Mouse (Mus musculus): Measurements from ENCODE around the gene Adgra3. TPM values are rescaled to one million over a fixed set of nuclear protein-coding genes. Genes with fewer than 3 reads are reported as not detected.

Adgra3 gene
- 10 to 100 TPM; 22.1 to 22.5 TPM for total RNA-seq (2021)

DNA sequence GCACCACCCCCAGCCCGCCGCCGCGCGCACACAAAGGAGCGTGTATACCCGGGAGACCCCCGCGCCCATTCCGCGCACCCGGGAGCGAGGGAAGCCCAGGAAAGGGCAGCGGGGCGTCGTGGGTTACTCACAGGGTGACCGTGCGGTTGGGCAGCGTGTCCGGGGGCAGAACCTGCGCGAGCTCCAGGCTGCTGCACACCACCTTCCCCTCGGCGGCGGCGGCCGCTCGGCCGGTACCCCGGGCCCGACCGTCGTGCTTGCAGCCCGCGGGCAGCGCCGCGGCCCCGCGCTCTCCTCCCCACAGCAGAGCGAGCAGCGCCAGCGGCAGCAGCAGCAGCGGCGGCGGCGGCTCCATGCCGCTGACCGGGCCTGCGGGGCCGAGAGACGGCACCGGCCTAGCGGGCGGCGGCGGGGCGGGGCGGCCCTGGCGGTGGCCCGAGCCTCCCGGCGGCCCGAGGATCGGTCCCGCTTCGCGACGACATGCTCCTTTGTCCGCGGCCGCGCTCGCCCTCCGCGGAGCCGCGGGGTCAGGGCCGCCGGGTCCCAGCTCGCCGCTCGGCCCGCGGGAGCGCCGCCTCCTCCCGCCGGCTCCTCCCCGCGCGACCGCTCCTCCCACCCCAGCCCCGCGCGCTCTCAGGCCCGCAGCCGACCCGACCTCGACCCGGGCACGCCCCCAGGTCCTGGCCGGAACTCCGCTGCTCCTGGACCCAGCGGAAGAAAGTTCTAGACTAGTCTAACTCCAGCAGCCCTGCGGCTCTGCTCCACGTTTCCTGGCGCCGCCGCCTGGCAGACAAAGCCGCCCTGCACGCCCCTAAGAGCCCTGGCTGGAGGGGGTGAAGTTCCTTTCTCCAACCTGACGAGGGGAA is at the start of gene Adgra3:
TSS of gene Adgra3 (minus strand) at position 586 of the 866 bp plus-strand sequence.
- DNase-seq: peak; percentile 83 to 87
- intact Hi-C loops (cut with DNase I): loop anchor here (2.0 to 5.0 kb wide), 3 partner anchors 26 to 159 kb away; no protein-coding TSS in a partner anchor

DNA sequence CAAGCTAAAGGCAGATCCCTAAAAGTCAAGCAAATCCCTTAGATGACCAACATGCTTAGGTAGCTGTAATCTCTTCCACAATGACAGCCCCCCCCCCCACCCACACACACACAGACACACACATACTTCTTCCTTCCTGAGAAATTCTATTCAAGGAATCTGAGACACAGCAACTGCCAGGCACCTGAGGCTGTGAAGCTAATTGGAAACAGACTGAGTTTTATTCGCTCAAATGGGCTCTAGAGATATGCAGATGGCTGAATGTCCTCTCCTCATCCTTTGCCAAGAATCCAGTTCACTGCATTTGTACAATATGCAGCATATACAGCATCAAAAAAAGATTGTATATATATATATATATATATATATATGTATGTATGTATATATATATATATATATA is 24.6 kb upstream of the Adgra3 start:
- DNase-seq: no peak
- intact Hi-C loops (cut with DNase I): no loop called here

DNA sequence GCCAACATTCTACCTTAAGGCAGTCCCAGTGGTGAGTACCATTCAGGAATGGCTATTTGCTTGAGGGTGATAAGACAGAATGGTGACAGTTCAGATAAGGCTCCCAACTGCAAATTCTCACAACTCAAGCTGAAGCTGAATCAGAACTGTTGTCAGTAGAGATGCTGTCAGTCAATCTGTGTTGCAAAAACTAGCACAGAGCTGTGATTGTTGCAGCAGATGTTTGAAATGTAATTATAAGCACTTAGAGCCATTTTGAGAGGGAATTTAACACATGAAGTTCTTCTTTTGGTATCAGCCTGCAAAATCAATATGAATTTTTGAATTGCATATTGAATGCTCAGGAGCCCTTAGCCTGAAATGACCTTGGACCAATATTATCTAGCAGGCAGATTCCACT is 15.4 kb upstream of the Adgra3 start:
- intact Hi-C loops (cut with DNase I): loop anchor here (5.0 kb wide), 1 partner anchor 143 kb away; no protein-coding TSS in a partner anchor
- DNase-seq: no peak

DNA sequence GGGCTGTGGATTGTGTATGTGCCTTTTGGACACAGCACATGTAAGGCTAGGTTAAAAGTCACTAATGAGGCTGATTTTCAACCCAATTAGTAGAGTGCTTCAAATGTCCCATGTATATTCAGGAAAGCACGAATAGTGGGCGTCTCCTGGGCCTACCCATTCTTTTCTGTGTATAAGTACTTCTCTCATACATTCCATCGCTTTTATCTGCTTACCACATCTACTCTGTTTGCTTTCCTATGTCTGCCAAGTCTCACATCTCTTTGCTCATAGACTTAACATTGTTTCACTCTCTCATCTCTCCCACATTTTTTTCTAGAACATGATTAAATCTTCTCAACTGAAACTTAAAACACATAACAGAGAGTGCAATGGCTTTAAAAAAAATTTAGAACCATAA is 5.4 kb upstream of the Adgra3 start:
- DNase-seq: no peak
- intact Hi-C loops (cut with DNase I): no loop called here

DNA sequence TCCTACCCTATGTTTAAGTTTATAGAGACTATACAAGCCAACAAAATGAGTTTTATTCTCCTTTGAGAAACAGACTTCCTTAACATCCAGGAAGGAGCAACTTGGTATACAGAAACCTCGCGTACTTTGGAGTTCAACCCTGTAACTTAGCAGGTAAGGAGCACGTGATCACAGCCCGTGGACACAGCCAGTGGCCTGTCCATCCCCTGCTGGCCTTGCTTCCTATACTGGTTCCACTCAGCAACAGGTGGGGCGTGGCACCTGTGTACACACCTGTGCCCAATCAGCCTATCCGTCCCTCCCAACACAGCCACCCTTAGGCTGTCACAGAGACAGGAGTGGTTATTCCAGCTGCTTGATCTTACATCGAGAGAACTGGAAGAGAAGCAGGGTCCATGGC is 780 bp upstream of the Adgra3 start:
- DNase-seq: no peak
- intact Hi-C loops (cut with DNase I): loop anchor here (2.0 to 5.0 kb wide), 3 partner anchors 27 to 158 kb away; no protein-coding TSS in a partner anchor

DNA sequence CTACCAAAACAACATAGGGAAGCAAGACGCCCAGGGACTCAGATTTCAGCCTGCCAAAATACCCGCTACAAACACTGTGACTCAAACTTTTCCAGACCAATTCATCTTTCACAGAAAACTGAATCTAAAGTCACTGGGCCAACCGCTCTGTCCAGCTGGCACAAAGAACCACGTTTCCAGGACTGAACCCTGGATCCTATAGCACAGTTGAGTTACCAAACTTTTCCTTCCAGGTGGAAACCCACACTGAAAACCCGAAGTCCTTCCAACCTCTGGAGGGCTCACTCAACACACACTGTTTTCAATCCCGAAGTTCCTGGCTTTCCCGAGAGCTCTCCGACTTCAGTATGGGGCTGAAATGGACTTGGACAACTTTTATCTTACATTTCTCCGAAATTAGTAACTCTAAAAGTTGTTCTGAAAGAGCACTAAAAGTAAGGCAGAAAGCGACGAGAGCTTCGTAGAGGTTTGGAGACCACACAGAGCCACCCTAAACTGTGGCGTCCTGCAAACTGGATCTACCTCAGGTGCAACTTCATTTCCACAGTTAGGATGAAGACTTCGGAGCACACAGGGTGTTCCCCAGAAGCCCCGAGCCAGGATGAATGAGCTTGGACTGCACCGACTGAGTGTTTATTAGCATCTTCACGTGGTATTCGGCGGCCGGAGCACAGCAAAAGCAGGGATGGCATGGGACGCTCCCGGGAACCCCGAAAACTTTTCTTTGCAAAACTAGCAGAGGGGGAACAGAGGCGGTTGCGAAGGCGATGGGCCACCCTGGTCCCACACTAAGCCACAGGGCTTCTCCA is 990 bp downstream of the Adgra3 start:
- DNase-seq: peak in 1 of 2 experiments; percentile 18
- intact Hi-C loops (cut with DNase I): loop anchor here (2.0 to 5.0 kb wide), 3 partner anchors 25 to 159 kb away; no protein-coding TSS in a partner anchor

DNA sequence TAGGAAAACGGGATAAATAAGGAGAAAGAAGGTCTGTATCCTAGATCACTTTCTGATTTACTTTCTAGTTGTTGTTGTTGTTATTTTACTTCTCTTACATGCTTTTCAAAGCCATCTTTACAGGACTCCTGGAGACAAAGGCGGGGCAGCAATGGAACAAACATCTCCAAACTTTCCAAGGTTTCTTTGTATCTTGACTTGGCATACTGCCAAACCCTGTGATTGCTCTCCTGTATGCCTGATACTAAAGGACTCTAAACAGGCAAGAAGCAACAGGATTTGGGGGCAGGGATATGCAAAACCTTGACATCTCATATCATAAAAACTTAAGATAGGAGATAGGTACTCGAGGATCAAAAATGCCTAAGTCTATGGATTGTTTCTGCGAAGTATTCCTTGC is 6.3 kb downstream of the Adgra3 start:
- DNase-seq: no peak
- intact Hi-C loops (cut with DNase I): no loop called here

DNA sequence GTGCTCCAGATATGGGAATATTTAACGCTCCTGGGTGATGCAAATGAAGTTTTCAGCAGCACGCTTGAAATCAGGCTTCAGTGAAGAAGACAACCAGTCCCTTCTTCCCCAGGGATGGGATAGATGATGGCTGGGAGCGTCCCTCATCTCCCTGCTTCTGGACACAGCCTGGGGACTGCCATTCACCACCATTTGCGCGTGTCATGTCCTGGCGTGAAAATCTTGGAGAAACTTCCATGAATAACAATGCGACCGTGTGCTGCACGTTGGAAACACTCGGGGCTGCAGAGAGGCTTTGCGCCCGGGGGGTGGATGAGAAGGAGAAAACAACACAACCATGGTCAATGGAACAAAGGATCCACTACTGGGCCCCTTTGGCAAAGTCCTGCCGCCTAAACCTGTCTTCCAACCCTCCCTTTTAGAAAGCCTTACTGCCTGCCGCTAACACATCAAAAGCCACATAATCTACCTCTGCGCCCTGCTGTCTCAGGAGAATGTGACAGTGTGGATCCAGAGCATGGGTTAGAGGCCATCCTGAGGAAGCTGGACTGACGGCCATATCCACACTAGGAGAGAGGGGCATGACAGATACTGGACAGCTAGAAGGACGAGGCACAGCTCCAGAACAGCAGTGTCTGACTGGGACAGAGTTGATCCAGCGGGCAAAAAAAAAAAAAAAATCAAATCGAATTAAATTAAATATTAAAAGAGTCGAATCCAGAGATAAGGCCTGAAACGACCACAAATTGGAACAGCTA is 8.0 kb downstream of the Adgra3 start:
- no peak for DNase-seq
- intact Hi-C loops (cut with DNase I): no loop called here

DNA sequence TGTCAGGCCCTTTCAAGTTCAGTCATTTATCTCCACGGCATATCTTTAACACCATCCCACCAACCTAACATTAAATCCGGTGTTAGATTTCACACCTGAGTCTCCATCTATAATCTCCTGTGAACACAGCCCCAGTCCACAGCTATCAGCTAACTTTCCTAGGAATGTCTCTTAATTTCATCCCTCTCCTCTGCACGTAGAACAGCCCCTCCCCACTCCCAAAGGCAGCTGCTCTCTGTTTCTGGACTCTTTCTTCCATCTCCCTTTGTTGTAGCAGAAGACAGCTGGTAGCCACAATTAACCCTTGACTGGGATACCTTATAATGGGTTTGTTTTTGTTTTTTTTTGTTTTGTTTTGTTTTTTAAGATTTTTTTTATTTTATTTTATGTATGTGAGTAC is 8.8 kb downstream of the Adgra3 start:
- no peak for DNase-seq
- intact Hi-C loops (cut with DNase I): no loop called here

DNA sequence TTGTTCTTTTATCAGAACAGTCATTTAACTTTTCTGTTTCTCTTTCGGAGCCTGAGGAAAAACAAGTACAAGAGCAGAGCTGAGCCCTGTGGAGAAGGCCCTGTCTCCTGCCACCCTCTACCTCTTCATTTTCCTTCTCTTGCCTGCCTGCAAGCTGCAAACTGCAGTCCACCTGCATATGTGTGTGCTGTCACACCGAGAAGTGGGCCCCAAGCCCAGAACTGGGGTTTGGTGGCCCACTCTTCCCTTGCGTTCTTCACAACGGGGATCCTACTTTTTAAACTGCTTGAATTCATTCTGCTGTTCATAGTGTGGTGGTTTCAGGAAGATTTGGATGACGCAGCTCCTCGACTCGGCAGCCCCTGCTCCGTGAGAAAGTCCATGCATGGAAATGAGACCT is 9.3 kb downstream of the Adgra3 start:
- no peak for DNase-seq
- intact Hi-C loops (cut with DNase I): no loop called here

DNA sequence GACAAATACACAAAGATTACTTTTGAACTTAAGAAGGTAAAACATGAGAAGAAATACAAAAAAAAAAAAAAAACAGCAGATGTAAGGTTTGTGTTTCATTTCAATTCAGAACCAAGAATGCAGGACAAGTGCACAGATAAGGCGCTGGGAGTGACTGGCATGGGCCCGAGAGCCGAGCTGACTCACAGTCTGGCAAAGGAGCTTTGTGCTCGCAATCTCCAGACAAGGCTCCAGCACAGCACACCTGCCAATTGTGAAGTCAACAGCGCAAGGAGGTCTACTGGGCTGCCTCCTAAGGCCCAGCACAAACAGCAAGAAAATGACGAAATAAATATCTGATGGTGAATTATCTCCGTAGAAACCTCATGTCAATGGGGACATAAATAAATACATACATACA is 9.8 kb downstream of the Adgra3 start:
- intact Hi-C loops (cut with DNase I): no loop called here
- peak; percentile 55 to 57 for DNase-seq

DNA sequence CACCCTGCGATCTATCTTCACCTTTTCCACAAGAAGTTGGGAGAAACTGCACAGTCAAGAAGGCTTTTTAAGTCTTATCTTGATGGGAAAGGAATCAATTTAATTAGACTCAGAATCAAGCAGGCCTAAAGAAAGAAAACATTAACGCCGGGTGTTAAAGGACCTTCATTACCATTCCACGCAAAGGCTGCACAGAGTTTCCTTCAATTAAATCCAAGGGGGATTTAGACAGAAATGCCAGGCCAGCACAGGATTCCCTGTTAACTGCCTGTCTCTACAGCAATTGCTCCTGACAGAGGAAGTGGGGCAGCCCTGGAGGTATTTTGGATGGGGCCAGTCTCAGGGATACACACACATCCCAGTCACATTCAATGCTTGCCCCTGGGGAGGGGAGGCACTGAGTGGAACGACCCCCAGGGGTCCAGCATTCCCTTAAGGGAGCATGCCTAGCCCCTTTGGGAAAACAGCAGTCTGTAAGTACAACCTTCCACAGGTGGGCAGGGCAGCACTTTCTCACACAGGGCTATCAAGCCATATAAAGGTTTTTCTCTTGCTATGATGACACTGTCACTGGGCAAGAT is 10.4 kb downstream of the Adgra3 start:
- intact Hi-C loops (cut with DNase I): no loop called here
- no peak for DNase-seq

DNA sequence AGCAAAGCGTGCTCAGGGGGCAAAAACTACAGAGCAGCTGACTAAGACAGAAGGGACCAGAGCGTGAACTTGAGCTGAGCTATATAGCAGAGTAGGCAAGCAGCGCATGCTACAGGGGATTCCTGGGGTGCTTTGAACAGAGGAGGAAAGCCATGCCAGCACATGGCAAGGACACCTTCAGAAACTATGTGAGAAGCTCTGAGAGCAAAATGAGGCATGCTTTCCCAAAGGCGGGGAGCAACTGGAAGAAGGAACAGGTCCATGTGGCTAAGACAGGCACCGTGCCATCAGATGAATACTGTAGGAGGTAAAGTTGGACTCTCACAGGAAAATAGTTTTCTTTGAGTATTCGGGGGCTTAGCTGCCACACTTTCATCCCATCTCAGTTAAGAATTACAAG is 13.6 kb downstream of the Adgra3 start:
- intact Hi-C loops (cut with DNase I): no loop called here
- no peak for DNase-seq

DNA sequence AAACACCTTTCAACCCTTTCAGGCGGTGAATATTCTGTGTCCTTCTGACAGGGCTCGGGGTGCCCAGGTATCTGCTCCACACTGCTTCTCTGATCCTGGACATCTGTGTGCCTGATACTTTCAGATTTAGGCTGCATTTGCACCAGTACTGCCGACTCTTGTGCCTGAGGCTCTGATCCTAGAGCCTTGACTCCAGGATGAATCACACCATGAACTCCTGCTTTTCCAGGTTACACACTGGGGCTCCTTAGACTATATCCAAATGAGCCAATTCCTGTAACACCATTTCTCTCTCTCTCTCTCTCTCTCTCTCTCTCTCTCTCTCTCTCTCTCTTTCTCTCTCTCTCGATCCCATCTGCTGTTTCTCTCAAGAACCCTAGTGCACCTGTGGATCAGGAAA is 15.1 kb downstream of the Adgra3 start:
- DNase-seq: no peak
- intact Hi-C loops (cut with DNase I): no loop called here

DNA sequence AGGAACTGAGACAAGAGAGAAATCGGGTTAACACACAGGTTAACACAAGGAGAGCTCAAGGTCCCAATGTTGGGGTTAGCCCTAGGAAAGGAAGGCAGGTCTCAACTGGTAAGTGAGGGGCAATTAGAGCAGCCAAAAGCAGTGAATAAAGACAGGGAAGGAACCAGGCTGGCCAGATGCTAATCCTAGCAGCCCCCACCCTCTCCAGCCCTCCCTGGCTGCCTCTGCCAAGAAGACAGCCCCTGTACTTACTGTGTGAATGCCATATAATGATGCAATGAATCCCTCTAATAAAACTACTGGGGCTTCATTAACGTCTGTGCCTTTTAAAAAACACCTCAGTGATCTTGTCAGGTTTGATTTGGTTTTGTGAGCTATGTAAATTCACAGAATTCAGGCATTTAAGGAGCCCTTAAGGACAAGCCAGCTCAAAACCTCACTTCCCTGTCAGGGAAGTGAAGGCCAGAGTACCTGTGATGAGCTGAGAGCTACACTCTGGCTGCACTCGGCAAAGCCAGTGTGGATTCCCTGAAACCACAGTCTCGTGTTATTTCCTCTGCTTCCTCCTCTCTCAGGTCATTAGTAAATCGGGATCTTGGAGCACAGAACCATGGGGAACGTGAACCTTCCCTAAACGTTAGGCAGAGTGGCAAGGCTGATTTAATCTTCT is 16.4 kb downstream of the Adgra3 start:
- DNase-seq: no peak

DNA sequence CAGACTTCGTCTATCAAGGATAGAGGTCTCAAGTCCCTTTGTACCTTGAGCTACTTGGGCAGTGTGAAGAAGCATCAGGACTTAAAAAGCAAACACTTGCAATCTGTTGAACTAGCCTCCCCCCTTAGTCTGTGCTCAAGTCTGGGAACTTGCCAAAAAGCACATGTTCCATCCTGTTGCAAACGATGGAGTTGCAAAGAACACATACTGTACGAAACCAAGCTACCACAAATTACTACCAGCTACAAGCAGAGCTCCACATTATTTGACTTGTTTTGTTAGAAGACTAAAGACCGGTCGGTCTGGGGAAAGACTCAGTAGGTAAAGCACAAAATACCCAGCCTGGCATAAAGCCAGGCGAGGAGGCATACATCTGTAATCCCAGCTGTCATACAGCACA is 19.3 kb downstream of the Adgra3 start:
- intact Hi-C loops (cut with DNase I): no loop called here
- no peak for DNase-seq

More for the DNA sequence above, 16.4 kb downstream of the Adgra3 start:
- intact Hi-C loops (cut with DNase I): no loop called here

DNA sequence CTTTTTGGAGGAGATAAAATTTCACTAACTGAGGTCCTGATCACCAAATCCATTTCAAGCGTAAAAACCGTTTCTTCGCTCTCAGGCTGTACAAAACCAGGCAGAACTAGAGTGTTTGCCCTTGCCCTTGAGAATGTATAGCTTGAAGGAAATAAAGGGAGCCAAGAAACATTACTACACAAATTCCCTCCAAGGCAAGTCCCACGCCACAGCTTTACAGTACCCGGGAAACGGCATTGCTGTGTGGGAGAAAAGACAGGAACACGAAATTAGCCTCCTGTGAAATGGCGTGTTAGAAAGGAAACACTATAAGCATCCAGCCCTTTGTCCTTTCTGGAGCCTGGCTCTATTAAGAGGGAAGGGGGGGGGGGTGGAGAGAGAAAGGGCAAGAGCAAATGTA is 21.1 kb downstream of the Adgra3 start:
- DNase-seq: no peak
- intact Hi-C loops (cut with DNase I): no loop called here

DNA sequence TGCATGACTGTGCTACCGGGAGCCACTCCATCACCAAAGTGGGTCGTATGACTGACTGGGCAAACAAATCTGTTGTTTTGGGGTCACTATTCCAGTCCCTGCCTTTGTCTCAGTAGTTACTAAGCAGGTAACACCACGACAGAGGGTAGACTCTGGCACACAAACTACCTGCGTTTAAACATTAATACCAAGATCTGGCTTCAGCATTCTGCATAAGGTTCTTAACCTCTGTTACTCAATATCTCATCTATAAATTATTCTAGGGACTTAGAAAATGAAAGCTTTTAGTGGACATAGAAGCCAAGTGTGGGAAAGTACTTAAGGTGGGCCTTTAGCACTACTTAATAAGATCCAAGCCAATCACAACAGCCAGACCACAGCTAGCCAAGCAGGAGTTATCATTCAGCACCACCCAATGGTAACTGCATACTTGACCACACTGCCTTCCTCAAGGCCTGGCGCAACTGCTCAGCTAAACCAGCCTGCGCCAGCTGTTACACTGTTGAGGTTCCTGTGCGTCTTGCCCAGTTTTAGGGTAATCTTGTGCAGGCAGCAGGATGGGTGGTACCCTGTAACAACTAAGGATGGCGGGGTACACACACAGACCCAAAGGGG is 23.8 kb downstream of the Adgra3 start:
- intact Hi-C loops (cut with DNase I): no loop called here
- no peak for DNase-seq

DNA sequence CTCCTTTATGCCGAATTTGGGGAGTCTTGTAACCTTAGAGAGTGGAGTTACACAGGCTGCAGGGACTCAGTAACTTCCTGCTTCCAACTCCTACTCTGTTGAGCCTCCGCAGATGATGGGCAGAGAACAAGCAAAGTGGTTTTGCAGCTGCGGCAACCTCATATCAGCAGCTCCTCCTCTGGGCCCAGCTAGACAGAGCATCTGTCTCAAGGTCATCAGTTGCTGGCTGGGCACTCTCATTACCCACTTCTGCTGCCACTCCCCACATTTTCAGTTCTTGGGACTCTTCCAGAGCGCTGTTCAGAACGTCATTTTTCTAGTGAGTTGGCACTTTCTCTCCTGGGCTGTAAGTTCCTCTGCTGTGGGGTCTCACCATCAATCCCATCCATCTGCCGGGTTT is 24.6 kb downstream of the Adgra3 start:
- intact Hi-C loops (cut with DNase I): no loop called here
- peak in 1 of 2 experiments; percentile 10 for DNase-seq
